Mouse (Mus musculus): ENCODE results near the gene Slc6a21.
A peak's percentile ranks its signal among the peaks of the same experiment; 100 is the strongest.

Gene Slc6a21

DNA sequence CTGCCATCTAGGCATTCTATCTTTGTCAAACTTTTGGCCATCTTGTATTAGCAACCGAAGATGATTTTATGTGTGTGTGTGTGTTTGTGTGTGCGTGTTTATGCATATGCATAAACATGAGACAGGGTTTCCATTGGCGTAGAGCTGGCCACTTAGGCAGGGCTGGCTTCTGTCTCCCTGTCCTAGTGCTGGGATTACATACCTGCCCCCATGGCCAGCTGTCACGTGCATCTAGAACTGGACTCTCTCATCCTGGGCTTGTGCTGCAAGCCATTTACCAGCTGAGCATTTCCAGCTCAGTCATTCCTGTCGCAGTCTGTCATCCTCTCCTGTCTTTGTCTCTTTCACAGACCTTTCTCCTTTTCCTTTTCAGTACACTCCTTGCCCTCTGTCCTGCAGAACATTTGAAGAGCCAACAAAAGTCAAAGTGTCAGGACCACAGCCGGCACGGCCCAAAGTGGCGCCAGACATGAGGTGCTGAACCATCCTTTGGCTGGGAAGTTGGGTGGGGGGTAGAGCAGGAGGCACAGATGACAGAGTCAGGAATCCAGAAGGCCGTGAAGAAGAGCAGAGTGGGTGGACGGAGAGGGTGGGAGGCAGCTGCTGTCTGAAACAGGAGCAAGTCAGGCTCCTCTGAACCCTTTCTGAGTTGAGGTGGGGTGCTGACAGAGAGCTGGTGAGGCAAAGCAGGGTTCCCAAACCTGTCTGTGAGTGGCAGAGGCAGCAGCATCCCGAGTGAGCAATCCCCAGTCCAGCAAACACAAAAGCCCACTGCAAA, 20.1 kb upstream of the Slc6a21 start:
- DNase-seq (ENCODE audit: low read depth), result no peak

DNA sequence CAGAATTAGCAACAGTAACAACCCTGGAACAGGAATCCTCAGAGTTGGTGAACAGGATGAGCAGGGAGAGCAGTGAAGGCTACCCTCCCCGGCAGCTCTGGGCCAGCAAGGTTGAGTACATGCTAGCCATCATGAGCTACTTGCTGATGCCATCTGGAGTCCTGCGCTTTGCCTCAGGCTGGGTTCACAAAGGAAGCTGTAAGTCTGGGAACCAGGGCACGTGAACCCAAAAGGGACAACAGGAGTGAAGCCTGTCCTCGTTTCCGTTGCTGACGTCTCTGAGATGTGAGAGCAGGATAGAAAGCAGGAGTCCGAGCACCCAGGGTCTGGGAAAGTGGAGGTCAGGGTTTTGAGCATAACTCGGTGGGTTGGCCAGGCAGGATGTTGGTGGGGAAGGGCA, 18.0 kb upstream of the Slc6a21 start:
- DNase-seq (ENCODE audit: low read depth), result no peak

DNA sequence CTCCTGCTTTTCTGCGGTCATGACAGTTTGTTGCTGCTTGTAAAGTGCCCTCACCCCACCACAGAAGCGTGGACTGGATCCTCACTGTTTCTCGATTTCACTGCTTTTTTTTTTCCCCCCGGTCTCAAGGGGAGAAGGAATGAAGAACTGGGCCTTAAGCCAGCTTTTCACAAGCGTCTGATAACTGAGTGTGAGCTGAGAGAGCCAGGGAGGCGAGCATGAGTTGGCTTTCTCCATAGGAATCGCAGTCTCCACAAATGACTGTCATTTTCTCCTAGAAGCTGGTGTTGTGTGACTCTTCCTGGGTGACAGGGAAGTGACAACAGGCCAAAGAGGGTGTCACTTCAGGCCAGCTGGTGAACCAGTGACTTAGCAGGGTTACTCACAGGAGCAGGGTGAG, 15.0 kb upstream of the Slc6a21 start:
- peak; percentile 38 for DNase-seq (ENCODE audit: low read depth)

DNA sequence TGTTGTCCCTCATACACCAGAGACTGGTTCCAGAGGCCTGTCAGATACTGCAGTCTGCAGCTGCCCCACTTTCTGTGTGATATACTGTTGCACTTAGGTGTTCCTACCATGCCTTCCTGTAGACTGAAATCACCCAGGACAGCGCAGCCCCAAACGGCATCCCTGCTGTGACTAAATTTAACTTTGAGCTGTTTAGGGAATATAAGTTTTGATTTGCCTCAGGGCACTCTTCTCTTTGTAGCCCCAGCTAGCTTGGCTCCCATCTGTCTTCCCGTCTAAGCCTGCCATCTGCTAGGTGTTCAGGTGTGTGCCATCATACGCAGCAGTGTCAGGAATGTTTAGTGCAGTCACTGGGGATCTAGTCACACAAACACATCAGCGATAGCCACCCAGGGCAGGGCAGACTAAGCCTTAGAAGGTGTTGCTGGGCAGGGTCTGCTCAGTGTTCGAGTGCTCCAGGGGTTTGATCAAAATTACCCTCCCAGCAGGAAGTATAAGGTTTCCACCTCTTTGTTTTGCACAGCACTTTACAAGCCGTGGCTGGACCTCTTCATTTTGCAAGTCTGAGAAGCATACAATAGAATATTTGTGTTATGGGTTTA, 14.2 kb upstream of the Slc6a21 start:
- no peak for DNase-seq (ENCODE audit: low read depth)

DNA sequence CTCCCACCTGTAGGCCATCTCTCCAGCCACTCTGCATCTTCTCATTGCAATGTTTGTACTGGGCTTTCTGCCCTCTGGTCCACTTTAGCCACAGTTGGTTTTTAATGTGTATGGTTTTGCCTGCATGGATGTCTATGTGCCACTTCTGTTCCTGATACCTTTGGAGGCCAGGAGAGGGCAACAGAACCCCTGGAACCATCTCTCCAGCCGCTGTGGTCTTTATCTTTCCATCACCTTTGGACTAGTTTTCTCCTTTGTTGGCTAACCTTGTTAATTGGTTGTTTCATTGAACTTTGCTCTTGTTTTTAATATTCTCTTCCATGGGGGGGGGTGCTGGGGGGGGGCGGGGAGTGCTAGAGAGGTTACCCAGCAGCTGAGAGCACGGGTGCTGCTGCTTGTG, 13.0 kb upstream of the Slc6a21 start:
- no peak for DNase-seq (ENCODE audit: low read depth)

DNA sequence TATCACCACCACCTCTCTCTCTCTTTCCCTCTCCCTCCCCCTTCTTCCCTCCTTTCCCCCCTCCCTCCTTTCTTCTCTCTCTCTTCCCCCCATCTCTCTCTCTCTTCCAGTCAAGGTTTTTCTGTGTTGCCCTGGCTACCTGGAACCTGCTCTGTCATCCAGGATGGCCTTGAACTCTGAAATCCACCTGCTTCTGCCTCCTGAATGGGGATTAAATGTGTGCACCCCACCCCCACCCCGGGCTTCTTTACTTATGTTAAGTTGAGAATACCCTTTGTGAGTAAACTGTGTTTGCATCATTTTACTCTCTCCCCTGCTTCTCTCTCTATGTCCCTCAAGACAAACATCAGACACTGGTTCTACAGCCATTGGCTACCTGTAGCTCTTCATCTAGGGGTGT, 11.8 kb upstream of the Slc6a21 start:
- DNase-seq (ENCODE audit: low read depth), result no peak

DNA sequence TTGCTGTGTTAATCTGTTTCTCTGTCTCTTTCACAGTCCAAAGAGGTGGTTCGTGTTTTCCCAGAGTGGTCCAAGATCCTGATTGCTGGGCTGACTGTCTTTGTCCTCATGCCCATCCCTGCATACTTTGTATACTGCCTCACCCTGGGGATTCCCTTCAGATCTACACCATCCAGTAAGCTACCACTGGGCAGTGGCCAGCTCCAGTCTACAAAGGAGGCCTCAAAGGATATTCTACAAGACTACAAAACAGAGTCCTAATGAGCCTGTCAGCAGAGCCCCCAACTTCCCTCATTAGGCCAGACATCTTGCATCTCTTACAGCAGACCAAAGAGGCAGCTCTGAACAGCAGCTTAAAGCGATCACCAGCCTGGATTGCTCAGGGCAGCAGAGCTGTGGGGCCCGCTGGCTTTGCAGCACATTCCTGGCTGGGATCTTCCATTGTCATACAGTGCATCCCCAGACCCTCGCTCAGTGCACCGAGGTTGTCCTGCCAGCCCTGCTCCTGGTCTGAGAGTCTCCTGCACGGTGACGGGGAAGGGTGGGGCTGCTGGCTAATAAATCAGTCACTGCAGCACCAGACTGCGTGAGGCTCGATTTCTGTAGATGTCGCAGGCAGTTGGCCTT, 4.4 kb upstream of the Slc6a21 start:
- no peak for DNase-seq (ENCODE audit: low read depth)

DNA sequence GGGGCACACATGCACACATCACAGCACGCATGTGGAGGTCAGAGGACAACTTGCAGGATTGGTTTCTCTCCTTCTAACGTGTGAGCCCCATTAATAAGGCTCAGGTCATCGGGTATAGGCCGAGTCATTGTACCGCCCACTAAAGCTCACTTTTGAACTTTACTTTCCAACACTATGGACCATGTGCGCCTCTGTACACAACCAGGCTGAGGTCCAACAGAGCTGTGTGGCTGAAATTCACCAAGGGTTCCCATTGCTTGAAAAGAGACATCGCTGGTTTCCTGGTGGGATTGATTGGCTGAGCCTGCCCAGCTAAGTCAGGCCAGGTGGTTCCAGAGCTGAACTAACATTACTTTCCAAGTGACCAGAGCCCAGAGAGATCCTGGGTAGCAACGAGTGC, 3.6 kb upstream of the Slc6a21 start:
- no peak for DNase-seq (ENCODE audit: low read depth)

DNA sequence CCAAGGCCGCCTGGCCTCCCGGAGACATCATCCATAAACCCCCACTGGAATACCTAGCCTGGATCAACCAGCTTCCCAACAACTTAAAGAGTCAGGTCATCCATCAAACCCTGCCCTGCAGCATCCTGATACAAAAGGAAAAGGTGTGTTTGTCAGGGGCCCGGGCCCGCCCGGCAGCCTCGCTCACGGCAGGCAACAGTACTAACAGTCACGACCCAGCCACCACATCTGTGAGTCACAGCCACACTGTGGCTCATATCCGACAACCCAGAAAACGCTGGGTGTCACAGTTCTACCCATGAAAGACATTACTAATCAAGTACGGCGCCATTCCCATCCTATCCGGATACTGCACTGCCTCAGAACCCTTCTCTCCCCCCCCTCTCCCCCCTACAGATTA, 9.2 kb downstream of the Slc6a21 start:
- no peak for DNase-seq (ENCODE audit: low read depth)

DNA sequence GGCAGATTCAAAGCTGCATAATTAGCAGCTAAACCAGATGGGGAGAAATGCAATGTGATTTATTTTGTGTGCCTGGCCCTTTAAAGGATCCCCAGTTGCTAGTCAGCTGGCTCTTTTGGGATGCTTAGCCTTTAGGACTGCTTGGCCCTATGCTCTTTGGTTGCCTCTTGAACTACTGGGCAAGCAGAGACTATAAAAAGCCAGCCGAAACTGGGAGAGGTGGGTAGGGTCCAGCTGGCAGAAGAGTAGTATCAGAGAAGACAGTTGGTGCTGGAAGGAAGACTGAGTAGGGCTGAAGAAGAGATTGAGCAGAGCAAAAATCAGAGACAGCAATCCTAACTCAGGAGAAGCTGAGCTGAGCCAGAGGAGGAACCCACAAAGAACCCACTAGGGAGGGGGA, 19.3 kb downstream of the Slc6a21 start:
- DNase-seq (ENCODE audit: low read depth), result no peak

DNA sequence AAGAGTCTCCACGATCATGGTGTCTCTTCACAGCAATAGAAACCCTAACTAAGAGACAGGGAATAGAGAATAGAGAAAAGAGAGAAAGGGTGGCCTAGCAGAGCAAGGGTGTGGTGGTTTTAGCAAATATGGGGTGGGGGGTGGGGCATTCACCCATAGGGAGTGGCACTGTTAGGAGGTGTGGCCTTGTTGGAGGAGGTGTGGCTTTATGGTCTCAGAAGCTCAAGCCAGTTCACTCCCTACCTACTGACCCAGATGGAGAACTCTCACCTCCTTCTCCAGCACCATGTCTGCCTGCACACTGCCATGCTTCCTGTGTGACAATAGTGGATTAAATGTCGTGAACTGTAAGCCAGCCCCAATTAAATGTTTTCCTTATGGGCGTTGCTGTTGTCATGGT, 20.2 kb downstream of the Slc6a21 start:
- no peak for DNase-seq (ENCODE audit: low read depth)

DNA sequence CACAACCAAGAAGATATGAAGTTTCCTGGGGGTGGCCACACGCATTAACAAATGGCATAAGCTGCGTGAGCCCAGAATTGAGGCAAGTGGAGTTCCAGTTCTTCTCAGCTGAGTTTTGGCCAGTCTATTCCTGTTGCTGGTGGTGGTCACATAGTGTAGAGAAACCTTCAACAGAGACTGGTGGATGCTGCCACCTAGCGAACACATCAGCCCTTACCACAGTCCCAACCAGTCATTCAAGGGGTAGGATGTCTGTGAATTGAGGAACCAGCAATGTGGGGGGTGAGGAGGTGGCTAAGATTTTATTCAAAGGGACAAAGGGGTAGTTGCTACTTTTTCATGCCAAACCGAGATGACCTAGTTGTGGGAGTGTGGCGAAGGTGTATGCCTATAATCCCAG, 22.4 kb downstream of the Slc6a21 start:
- DNase-seq (ENCODE audit: low read depth), result peak; percentile 88

DNA sequence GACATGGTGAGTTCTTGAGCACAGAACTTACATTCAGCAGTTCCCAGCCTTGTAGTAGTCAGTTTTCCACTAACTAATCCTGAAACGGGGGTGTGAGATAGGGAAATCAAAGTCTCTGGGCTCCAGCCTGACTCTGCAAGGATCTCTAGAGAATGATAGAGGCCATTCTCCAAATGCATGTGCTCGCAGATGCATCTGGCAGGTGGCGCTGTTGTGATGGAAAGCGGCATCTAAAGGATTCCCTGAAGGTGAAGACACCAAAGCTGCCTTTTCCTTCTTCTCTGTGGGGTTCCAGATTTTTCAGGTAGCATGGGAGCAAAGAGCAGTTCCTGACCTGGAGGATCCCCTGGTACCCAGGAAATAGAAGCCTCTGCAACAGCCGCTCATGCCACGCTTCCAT, 23.0 kb downstream of the Slc6a21 start:
- peak; percentile 81 for DNase-seq (ENCODE audit: low read depth)

DNA sequence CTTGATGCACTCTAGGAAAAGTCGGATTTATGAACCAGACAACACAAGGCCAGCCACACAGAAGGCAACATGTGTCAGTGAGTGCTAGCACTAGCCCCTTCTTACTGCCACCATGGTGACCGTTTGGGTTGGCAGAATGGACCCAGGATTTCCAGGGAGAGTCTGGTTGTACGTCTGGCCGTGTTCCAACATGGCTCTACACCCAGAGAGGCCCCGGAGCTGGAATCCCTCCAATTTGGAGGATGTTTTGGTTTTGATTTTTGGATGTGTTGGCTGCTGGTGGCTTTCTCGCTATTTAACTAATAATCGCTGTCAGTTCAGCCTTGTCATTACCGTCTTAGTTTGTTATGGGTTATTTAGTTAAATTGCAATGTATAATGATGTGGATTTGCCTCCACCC, 25.3 kb downstream of the Slc6a21 start:
- peak; percentile 38 for DNase-seq (ENCODE audit: low read depth)

DNA sequence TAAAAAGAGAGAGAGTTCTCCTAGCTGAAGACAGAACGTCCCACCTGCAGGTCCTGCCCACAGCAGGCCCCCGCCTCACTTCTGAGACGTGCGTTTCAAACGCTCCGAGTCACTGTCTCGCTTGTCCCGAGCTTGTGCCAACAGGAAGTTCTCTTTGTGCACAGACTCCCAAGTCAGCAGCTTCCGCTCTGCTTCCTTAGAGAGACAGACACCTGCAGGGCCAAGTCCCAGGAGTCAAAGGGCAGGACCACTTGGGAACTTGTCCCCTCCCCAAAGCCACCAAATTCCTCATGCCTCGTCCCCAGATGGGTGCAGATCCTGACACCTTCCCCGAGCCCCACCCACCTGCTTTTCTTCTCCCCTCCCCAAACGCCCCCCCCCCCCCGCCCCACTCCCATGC, 27.6 kb downstream of the Slc6a21 start:
- DNase-seq (ENCODE audit: low read depth), result no peak

DNA sequence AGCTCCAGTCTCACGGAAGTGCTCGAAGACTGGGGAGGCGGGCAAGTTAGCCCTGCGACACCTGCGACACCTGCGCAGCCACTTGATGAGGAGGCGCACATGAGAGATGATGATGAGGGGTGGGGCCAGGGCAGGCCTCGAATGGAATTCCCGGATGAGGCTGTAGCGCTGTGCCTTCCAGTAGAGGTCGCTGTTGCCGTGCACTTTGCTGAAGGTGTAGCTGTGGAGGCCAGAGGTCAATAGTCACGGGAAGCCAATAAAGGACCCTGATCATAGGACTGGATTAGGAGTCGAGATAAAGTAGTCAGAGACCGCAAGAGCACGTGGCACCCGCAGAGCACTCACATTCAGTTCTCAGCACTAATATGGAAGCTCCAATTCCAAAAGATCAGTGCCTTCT, 28.0 kb downstream of the Slc6a21 start:
- peak; percentile 58 for DNase-seq (ENCODE audit: low read depth)

DNA sequence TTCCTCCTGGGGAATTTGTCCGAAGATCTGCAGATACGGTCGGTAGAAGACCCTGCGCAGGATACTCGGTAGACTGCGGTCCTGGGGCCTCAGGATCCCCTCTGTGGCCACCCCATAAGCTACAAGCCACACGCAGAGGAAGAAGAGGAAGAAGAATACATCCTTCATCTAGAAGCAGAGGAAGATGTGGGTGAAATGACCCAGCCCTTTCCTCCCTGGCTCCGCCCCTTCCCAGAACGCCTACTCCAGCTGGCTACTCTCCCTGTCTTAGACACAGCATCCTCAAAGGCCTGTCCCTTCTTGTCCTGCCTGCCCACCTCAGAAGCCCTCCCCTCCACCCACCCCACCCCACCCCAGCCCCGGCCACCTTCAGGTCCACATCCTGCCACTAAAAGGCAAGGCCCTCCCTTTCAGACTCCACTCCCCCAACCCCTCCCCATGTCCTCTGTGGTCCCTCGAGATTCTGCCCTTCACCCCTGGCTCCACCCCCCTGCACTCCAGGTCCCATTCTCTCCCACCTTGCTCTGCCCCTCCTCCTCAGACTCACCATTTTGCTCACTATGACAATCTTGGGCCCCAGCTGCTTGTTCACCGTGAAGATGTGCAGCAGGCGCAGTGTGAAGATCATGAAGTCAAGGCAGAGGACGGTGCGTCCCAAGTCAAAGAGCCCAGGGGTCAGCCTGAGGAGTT, 31.4 kb downstream of the Slc6a21 start:
- no peak for DNase-seq (ENCODE audit: low read depth)

DNA sequence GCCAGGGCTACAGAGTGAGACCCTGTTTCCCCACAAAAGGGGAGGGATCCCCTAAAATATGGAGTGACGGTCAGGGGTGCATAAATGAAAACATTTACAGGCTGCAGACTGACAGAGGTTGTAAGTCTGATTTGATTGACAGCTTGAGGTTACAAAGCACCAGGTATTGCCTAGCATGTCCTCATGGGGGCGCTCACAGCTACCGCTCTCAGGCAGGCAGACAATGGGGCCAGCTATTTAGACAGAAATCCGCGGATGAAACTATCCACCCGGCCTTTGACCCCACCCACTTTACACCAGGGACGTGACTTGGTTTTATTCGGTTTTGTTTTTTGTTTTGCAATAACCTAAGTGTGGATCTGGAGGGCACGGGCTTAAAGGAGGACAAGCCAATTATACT, 32.1 kb downstream of the Slc6a21 start:
- DNase-seq (ENCODE audit: low read depth), result peak; percentile 72

DNA sequence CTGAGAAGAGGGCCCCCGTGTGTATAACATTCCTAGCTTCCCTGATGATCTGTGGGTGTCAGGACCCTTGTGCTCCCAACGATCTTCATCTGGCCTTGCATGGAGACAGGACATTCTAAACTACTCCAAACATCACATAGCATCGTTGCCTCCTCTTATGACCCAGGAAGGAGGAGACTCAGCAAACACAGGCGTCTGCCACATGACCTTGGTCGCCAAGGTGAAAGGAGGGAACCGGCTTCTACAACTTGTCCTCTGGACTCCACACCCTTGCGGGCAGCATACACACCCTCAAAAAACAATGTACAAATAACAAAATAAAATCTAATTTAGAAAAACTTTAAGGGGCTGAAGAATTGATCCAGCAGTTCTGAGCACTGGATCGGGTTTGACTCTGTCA, 34.7 kb downstream of the Slc6a21 start:
- no peak for DNase-seq (ENCODE audit: low read depth)

DNA sequence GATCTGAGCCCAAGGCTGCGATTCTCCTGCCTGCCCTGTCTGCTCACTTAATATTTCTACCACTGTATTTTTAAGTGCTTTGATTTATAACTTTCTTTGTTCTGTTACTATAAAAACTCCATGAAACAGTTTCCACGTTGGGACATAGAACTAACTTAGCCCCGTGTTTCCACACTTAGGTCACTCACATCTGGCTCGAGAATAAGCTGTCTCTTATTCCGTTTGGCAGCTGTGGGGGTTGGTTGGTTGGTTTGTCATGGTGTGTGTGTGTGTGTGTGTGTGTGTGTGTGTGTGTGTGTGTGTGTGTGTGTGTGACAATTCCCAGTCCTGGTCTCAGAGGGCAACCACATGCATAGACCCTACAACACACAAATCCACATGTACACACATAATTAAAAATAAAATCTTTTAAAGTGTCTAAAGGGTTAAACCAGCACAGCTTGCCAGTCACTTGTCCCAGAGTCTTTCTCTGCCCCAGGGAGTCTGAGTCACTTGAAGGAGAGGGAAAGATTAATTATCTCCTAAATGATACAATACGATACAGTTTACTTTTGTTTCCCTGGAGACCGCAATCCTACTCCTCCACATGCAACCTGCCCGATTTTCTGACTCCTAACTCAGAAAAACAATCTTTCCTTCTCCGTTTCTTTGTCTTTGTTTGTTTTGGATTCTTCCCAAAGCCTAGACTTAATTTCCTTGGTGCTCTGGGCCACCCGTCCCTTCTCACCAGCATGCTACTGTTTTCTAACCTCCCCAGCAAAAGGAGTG, 35.6 kb downstream of the Slc6a21 start:
- DNase-seq (ENCODE audit: low read depth), result peak; percentile 71

DNA sequence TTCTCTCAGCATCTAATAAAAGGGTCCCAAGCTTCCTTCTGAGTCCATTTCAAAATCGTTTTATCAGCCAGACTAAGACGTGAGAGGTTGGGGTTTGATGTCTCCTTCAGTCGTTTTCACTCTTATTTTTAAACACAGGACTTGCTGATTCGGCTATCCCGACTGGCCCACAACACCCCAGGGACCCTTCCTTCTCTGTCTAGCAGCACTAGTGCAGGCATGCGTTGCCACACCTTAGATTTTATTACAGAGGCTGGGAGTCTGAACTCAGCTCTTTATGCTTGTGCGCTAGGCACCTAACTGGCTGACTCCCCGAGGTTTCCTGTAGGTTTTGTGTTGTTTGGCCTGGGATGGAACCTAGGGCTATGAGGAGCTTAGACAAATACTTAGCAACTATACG, 36.2 kb downstream of the Slc6a21 start:
- DNase-seq (ENCODE audit: low read depth), result peak; percentile 57

DNA sequence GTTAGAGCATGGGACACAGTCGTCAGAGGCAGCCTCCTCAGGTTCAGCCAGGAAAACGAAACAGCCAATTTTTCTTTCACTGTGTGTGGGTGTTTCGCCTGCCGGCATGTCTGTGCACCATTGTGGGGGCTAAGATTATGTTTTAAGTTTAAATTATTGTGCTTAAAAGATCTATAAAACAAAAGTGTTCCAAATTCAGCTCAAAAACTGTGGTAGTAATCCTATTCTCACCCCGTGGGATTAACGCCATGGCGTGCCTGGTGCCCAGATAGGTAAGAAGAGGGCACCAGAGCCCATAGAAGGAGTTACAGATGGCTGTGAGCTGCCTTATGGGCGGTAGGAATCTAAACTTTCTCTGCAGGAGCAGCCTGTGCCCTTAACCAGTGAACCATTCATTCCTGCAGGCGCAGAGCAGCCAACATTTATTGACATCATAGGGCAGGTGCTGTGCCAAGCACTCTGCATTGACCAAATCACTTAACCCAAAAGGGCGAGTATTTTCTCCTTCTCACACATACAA, 37.9 kb downstream of the Slc6a21 start:
- peak; percentile 36 for DNase-seq (ENCODE audit: low read depth)

Measured in NIH3T3 (cell line).